Mouse (Mus musculus) lung, adult 2 months (tissue): ENCODE measurements at regions not wholly inside any gene's neighbourhood (a gene's known extent, or its start where the extent isn't known, plus 50 kb on each side); places are given as distances from the start of the nearest gene placed in this dataset.

Experiments used
- DNase-seq: peaks from one replicate; pipeline ENCODE4 v3.0.0; 2022
- H3K4me1 ChIP-seq: fragments of 200-500 bp; 2 replicates; pipeline ENCODE4 v1.6.1; 2011; ENCODE audit warnings: low read length; ENCODE audit not compliant: control insufficient read depth, insufficient read depth
- H3K4me3 ChIP-seq: fragments of 200-500 bp; replicated peaks from 2 replicates; pipeline ENCODE3; 2011; ENCODE audit warnings: low read depth, mild to moderate bottlenecking, control low read depth, low read length; ENCODE audit errors: extremely low read depth
- CTCF ChIP-seq: fragments of 200-500 bp; IDR thresholded peaks from 2 replicates; pipeline ENCODE4 v1.5.1; 2011; ENCODE audit warnings: mild to moderate bottlenecking, low read length, control low read depth; ENCODE audit not compliant: insufficient read depth
- POLR2A ChIP-seq: fragments of 200-500 bp; IDR thresholded peaks from 2 replicates; pipeline ENCODE4 v1.6.1; 2011; ENCODE audit warnings: low read depth, mild to moderate bottlenecking, control low read depth, low read length, borderline replicate concordance; ENCODE audit errors: extremely low read depth
- WGBS: fragments of 180-500 bp; shearing (Covaris S2); methylation state at CpG from one replicate; pipeline ENCODE4 v1.1.7; 2018; 5-methylcytosine and 5-hydroxymethylcytosine counted together

GRCm38 (mm10) chr3:115554809-115555708 is 159.8 kb downstream of the S1pr1 start:
- no peak overlapping the region for H3K4me3 ChIP-seq
- WGBS = 75% methylated on average over 10 of the region's 10 CpGs
- H3K4me1 ChIP-seq = no peaks in the 10 kb centered on the region
- DNase-seq = no peak
- TF ChIP-seq CTCF (no peak), POLR2A (no peak)

DNA sequence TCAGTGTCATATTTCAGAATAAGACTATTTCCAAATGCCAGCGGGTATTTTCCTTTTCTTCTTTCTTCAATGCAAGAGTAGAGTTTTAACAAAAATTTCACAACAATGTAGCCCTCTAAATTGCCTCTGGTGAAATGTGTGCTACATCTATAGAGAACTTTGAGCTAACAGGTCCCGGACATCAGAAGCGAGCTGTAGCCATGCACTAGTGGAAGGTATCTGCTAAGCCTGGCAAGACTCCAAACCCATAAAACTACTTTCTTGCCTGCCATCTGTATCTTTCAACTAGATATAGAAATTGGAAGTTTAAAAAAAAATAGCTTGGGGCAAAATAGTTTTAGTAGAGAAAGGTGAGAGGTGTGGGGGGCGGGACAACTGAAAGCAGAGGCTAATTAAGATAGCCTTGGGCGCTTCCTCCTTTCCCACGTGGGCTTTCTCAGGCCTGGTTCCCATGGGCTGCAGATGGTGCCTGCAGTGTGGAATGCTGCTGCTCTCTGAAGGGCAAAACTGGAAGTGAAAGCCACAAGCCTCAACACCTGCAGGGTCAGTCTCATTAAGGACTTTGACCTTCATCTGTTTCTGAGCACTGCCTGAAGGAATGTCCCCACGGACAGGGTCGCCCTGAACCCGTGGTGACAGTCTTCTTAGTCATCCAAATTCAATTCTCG is 160.9 kb downstream of the S1pr1 start:
- 51% methylated on average over 10 of the region's 10 CpGs for WGBS

GRCm38 (mm10) chr3:115541789-115542188 is 173.1 kb downstream of the S1pr1 start:
- 88% methylated on average over 1 of the region's 1 CpGs for WGBS
- TF ChIP-seq POLR2A = no peak
- no peak for TF ChIP-seq CTCF
- Histone ChIP-seq H3K4me3 (no peak overlapping the region), H3K4me1 (no peaks in the 10 kb centered on the region)
- no peak for DNase-seq

More for the DNA sequence above, 160.9 kb downstream of the S1pr1 start:
- no peaks in the 10 kb centered on the region for H3K4me1 ChIP-seq
- TF ChIP-seq POLR2A (no peak), CTCF (no peak)
- peak overlapping the region; percentile 4 for H3K4me3 ChIP-seq
- no peak for DNase-seq

- DNase-seq = no peak
- WGBS = 49% methylated on average over 6 of the region's 6 CpGs
- H3K4me1 ChIP-seq = no peaks in the 10 kb centered on the region
- no peak overlapping the region for H3K4me3 ChIP-seq
- TF ChIP-seq CTCF (no peak), POLR2A (no peak)
Measured at GRCm38 (mm10) chr3:115538355-115538754, 176.5 kb downstream of the S1pr1 start.

DNA sequence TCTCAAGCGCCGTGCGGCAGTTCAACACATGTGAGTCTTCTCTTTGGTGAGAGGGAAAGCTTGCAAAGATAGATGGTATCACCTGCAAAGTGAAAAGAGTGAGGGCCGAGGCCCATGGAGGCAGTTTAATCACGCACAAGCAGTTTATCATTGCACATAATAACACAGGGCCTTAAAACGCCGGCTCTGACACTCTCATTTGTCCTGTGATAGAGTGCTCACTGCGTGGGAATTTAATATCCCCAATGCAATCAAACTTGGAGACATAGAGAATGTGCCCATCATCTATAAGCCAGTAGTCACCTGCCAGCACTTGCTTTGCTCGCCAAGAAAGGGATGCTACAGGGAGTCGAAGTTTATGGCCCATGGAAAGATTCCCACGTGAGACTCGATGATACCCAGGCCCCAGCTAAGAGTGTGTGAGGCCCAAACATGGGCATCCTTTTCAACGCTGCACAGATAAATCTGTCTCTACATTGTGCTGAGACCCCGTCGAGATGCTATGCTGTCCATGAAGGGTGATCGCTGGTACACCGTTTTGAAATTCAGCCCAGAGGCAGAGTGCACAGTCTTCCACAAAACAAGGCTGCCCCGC is 182.6 kb downstream of the S1pr1 start:
- no peaks in the 10 kb centered on the region for H3K4me1 ChIP-seq
- WGBS = 84% methylated on average over 18 of the region's 18 CpGs
- no peak for DNase-seq
- no peak overlapping the region for H3K4me3 ChIP-seq
- TF ChIP-seq POLR2A = no peak
- no peak for TF ChIP-seq CTCF

GRCm38 (mm10) chr3:115530441-115530840 is 184.4 kb downstream of the S1pr1 start:
- no peak for TF ChIP-seq CTCF
- TF ChIP-seq POLR2A = no peak
- WGBS = 76% methylated on average over 3 of the region's 3 CpGs
- no peaks in the 10 kb centered on the region for H3K4me1 ChIP-seq
- DNase-seq = no peak
- no peak overlapping the region for H3K4me3 ChIP-seq

DNA sequence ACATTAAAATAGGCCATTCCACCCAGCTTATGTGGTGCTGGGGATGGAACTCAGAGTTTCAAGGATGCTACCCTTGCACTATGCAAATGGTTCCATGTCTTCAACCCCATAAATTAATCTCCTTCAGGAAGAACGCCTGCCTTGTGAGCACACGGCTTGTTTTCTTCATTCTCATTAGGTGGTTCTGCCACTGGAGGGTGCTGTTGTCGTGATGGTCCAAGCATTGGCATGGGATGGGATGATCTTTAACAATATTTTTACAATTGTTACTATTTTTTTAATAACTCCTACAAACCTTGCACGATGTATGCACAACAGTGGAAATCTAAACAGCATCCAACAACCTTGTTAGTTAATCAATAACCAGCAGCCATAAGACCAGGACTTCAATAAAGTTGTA is 185.0 kb downstream of the S1pr1 start:
- Histone ChIP-seq H3K4me1 (no peaks in the 10 kb centered on the region), H3K4me3 (no peak overlapping the region)
- 47% methylated on average over 4 of the region's 4 CpGs for WGBS
- DNase-seq = no peak
- TF ChIP-seq POLR2A = no peak
- TF ChIP-seq CTCF = peak; percentile 30; the same call in 1 of the 2 replicates

DNA sequence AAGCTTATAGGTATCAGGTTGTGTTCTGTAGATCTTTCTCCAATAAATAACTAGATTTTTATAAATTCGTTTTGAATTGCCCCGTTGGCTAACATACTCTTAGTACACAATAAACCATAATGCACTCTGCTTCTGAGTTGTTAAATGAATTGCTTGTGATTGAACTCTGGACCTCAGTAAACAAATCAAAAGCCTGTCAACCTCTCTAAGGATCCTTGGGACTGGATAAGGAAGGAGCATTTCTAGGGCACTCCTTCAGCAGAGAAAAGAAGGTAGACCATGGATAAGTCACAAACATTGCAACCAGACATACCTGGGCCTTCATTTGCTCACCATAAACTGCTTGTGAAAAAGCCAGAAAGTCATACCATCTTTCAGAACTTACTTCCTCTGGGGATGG is 191.4 kb downstream of the S1pr1 start:
- no peak for DNase-seq
- TF ChIP-seq POLR2A (no peak), CTCF (no peak)
- Histone ChIP-seq H3K4me1 (no peaks in the 10 kb centered on the region), H3K4me3 (no peak overlapping the region)
- WGBS = 68% methylated on average over 2 of the region's 2 CpGs

DNA sequence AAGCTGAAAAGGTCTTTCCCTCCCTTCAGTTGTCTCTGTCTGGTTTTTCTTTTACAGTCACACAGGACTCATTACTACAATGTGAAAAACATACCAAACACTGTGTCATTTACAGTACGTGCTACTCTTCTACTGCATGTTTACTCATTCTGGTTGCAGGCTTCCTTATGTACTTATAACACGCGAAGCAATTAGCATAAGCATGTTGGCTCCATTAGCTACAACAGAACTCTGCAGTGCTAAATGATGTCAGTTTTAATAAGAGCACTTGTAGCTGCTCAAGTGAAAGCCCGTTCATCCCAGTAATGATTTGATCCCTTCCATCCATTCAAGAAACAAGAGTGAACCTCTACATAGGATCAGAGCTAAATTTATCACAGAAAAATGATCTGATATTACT is 199.2 kb downstream of the S1pr1 start:
- H3K4me1 ChIP-seq = no peaks in the 10 kb centered on the region
- H3K4me3 ChIP-seq = no peak overlapping the region
- TF ChIP-seq POLR2A (no peak), CTCF (no peak)
- DNase-seq = no peak
- WGBS = 81% methylated on average over 4 of the region's 4 CpGs
